Mouse (Mus musculus): ENCODE measurements around the gene Celf6.
A peak's percentile ranks its signal among the peaks of the same experiment; 100 is the strongest.

Gene Celf6

DNA sequence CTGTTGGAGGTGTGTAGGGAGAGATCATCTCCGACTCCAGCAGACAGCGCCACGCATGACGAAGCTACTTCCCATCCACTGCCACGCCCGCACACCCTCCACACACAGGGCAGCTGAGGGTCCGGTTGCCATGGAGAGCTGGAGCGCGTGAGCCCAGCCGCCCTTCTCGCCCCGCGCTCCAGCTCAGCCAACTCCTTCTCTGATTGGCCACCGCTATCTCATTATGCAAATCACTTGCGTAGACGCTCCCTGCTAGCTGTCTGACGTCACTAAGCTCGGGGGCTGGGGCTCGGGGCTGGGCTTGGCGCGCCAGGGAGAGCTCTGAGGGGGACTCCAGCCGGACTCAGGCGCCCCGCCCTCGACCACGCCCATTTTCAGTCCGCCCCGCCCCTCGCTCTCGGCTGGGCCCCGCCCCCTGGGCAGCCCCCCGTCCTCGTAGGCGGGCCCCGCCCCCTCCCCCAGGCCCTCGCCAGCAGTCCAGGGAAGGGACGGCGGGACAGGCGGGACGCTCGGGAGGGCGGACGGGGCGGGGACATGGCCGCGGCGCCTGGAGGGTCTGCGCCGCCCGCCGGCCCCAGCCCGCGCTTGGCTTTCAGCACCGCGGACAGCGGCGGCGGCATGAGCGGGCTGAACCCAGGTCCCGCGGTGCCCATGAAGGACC lies at the start of gene Celf6:
Gene Celf6 (plus strand): TSS at position 74 of the 661 bp plus-strand sequence.
- DNase-seq (ENCODE audit: low spot score) = peak; percentile 50

DNA sequence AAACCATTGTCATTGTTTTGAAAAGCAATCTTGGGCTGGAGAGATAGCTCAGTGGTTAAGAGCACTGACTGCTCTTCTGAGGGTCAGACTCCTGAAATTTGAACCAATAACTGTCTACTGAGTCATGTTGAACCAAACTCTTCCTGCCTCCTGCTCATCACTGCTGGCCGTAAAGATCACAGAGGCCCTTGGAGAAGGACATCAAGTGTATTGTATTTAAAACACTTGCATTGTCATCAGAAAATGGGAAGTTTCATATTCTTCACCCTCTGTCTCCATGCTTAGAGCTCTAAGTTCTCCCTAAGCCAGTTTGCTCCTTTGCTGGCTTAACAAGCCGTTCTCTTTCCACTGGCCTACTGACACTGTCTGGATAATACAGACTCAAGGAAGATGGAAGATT lies 49.4 kb upstream of the Celf6 start:
- DNase-seq (ENCODE audit: low spot score) = no peak

DNA sequence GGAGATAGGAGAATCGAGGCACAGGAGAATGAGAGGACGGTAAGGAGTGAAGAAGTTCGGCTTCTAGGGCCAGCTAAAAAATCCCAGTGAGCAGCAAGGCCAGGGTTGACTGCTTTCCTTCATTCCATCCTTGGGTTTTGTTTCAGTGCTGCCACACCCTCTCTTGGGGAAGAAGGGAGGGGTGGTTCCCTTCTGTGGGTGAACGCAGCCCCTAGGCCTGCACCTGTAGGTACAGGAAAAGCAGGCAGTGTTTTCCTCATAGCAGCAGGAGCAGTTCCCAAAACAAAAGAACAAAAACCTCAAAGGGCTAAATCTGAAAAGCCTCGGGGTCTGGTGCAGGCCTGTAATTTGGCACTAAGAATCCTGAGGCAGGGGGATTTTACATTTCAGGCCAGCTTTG lies 46.1 kb upstream of the Celf6 start:
- DNase-seq (ENCODE audit: low spot score) = no peak

DNA sequence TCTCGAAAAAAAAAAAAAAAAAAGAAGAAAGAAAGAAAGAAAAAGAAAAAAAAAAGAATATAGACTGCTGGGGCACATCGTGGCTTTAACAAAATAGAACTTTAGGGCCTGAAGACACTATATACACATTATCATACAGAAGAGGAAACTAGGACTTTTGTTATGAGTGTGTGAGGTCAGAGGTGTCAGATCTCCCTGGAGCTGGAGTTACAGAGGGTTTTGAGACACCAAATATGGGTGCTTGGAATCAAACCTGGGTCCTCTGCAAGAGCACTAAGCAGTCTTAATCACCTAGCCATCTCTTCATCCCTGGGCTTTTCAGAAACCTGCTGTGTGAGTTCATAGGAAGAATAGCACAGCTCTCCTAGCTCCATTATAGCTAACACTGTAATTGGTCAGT lies 44.3 kb upstream of the Celf6 start:
- DNase-seq (ENCODE audit: low spot score) = no peak

DNA sequence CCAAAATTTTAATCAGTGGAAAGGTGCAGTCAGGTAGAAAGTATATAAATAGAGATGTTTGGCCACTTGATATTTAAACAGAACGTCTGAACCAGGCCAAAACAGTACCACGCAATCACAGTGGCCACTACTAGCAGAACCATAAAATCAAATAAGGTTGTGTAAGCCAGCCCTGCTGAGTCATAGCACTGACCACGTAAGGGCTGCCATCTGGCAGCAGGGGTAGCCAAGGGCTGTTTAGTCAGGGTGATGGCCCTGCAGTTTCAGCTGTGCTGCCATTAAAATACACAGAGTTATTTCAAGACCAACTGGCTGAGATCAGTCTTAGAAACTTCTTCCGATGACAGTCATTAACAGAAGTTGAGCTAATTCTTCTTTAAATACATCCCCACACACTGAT lies 43.8 kb upstream of the Celf6 start:
- DNase-seq (ENCODE audit: low spot score) = no peak

DNA sequence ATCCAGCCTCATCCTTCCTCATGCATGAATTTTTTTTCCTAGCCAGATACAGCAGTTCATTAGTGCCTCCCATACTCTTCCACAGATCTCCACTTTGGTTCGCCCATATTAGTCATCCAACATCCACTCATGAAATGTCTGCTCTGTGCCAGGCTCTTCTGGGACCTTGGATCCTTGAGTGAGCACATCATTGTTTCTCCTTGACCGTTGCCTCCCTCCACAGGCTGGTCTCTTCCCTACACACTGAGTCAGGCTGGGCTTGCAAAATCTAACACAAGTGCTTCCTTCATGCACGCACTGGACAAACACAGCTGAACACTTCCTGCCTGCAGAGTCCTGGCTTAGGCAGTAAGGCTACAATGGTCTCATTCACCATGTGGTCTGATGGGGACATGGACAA lies 40.1 kb upstream of the Celf6 start:
- no peak for DNase-seq (ENCODE audit: low spot score)

DNA sequence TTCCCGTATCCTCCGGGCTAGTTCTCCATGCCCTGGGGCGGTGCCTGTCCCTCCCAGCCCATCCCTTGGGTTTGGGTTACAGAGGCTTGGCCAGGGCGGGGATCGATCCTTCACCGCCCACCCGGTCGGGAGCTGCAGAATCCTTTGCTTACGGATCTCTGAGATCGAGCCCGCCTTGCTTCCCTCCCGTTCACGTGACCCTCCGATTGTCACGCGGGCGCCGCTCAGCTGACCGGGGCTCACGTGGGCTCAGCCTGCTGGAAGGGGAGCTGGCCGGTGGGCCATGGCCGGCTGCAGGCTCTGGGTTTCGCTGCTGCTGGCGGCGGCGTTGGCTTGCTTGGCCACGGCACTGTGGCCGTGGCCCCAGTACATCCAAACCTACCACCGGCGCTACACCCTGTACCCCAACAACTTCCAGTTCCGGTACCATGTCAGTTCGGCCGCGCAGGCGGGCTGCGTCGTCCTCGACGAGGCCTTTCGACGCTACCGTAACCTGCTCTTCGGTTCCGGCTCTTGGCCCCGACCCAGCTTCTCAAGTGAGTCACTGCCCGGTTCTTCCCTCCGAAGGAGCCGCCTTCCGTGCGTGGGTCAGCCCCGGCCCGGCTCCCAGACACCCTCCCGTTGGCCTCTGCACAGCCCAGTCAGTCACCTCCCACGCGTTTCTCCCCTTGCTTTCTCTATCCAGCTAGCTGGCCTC lies 38.1 kb upstream of the Celf6 start, which contains the start of the genes Hexa and Tmem202:
Gene Hexa (plus strand): TSS at position 100 of the 697 bp plus-strand sequence.
Gene Tmem202 (minus strand): TSS at position 407 of the 697 bp plus-strand sequence.
- DNase-seq (ENCODE audit: low spot score) = peak; percentile 52

DNA sequence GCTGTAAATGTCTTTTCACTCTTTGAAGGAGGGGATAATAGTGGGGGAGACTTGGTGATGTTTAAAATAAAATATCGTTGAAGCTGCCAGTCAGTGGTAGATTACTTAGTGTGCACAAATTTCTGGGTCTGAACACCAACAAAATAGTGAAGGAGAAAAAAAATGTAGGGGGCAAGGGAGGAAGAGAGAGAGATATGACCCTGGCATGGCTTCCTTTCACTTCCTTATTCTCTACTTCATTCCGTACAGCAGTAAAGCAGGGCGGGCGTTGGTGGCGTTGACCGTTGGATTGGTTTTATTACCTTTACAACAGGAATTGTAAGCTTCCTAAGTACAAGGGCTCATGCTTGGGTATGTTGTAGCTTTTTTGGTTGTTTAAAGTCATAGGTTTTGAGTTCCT lies 36.1 kb upstream of the Celf6 start:
- DNase-seq (ENCODE audit: low spot score) = no peak

DNA sequence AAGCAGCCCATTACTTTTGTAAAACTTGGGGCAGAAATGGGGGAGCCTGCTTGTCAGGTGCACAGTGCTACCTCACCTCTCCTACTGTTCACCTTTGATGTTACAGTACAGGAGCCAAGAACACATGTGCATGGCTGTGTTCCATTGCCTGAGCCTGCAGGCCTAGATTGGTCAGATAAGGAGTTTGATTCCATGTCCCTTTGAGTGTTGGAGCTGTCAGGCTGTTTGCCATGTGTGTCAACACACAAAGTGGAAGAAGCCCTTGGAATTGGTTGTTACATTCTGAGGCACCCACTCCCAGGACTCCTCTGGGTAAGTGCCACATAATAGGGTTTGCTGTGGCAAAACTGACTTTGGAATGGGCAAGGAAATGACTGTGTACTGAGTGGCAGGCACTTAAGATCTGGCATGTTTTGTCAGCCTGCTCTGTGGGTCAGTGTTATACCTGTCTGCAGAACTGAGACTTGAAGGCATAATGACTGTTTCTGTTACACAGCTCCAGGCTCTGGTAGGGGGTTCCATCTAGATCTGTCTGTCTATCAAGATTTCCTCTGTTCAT lies 34.9 kb upstream of the Celf6 start:
- DNase-seq (ENCODE audit: low spot score) = no peak

DNA sequence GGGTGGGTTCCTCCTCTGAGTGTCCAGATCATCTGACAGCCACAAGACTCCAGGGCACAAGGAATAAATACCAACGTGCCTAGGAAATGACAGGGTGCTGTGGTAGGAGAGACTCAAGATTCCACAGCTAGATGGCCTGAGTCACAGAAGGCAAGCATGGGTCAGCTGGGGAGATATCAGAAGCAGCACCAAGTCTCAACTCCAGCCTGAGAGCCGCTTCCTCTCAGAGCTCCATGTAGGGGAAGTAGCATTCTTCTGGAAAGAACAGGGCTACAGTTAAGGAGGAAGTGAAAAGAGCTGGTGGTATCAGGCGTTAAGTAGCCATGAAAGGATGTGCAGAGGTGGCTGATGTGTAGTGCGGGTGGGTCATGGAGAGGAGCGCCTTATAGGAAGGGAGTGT lies 33.0 kb upstream of the Celf6 start:
- no peak for DNase-seq (ENCODE audit: low spot score)

DNA sequence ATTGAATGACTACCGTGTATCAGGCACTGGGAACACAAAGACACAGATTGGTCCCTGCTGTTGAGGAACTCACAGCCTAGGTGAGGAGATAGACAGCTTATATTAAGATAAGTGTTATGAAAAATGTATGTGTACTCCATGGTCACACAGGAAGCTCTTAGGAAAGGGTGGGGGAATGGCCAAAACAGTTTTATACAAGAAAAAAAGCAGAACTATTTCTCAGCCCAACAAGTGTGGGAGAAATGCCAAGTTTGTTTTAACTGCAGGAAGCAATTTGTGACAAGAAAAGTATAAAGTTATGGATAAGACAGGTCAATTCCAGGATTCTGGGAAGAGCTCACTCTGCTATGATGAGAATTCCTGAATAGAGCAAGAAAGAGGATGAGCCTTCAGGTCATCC lies 29.8 kb upstream of the Celf6 start:
- DNase-seq (ENCODE audit: low spot score) = no peak

DNA sequence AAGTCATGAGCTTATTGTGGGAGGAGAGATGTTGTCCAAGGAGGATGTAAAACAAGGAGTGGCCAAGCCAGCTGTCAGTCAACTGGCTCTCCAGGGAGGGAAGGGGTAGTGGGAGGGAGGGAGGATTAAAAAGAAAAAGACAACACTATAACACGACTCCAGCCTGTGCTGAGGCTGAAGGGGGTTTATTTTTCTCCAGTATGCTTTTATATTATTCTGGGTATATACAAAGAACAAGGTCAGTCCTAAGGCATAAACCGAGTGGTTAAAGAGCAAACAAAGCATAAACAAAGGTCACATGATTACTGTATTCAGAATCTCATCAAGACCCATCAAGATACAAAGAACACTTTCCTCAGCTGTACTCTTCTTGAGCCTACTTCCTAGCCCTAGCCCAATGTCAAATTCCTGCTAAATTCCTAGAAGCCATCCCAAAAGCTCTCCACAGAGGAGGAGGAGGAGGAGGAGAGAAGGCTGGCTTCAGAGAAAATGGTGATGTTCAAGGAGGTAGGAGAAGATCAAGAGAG lies 28.7 kb upstream of the Celf6 start:
- no peak for DNase-seq (ENCODE audit: low spot score)

DNA sequence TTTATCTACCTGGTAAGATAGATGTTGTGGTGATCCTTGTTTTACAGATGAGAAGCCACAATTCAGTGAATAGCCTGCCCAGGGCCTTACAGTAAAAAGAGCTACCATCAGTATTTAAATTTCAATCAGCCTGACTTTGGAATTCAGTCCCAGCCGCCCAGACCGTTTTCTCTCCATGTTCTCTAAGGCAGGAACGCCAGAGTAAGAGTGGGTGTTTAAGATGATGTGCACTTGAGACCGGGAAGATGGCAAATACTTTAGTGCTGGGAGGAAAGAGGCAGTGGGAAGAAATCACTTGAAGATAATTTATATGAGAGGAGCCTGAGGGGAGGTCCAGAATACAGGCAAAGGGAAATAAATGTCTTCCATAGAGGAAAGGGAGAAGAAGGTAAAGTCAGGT lies 27.6 kb upstream of the Celf6 start:
- DNase-seq (ENCODE audit: low spot score) = no peak

DNA sequence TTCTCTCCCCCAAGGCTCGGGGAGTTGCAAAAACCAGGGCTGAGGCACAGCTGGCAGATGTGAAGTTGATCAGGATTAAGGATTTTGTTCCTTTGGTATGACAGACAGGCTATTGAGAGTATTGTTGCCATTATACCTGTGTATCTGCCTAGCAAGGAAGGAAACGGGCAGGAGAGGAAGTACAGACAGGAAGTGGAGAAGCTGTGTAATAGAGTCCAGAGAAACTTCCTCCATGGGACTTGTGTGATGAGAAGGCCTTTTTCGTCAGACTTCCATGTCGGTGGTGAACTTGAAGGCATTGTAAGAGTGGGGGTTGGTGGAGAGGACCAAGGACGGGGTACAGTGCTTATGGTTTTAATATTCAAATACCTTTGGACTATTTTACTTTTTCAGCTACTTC lies 26.7 kb upstream of the Celf6 start:
- no peak for DNase-seq (ENCODE audit: low spot score)

DNA sequence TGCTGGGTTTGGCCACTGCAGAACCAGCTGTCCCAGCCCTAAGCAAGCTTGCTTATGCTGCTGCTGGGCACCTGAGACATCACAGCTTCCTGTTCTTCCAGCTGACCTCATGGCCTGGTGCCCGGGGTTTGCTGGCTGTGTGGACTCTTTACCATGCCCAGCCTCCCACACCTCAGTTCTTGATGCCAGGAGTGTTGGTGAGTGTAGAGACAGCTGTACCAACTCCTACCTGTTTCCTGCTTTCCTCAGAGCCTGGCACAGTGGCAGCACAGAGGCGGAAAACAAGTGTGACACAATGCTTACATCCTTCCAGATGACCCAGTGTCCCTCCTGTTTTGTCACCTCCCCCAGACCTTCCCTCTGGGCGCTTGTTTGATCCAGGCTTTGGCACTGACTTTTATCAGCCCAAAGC lies 26.1 kb upstream of the Celf6 start:
- DNase-seq (ENCODE audit: low spot score) = no peak

DNA sequence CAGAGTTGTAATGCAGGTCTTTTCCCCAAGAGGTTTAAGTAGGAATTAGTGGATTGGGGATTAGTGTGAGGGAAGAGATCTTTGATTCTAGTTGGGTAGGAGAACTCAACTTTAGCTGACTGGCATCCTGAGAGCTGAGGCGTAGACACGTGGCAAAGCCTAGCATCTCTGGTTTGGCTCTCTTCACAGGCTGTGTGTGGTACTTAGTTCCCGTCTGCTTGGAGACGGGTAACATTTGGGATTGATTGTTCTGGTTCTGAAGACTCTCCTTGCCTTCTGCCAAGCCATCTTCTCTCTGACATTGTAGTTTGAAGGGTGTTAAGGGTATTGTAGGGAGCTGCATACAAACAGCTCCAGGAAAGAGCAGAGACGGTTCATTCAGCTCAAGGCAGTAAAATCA lies 25.1 kb upstream of the Celf6 start:
- no peak for DNase-seq (ENCODE audit: low spot score)

DNA sequence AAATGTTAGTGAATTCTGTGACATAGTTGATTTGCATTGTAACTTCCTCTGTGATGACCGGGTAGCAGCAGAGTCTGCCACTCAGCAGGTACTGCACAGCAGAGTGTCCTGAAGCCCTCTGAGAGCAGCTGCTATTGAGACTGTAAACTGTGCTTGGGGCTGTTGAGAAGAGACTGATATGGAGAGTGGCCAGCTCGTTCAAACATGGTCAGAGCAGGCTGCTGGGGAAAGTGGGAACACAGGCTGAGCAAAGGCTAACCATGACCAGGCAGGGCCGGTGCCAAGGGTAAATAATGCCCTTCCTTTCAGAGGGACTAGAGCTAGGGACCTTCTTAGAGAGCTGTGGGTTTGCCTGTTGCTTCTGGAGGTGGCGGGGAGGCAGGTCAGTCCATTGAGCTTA lies 24.0 kb upstream of the Celf6 start:
- no peak for DNase-seq (ENCODE audit: low spot score)

DNA sequence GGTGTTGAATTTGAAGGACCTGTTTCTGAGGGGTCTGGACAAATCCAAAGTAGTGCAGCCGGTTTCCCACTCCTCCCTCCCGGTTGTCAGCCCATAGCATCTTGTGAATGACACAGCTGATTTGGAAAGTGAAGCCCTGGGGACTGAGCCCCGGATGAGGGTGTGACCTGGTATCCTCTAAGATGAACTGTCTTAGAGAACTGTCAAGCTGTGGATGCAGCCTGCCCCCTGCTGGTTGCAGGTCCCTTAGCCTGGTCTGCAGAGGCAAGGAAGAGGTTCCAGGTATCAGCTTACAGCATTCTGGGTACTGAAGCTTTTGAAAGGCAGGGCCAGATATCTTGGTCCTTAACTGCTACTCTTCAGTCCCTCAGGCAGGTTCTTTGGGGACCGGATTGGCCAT lies 12.1 kb upstream of the Celf6 start:
- DNase-seq (ENCODE audit: low spot score) = no peak

DNA sequence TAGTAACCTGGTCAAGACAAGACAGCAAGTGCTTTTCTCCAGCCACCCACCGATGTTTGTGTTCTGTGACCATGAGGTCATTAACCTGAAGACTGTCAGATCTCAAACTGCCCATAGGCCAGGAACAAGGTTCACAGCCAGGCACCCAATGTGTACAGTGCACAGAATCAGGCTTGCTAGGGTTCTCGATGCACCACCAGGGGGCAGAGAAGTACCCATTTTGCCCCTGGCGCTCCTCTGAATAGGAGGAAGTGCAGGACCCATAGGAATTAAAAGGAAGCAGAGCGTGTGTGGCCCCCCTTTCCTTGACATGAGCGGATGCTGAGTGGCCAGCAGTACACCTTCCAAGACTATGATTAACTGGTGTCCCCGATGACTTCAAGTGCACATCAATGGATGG lies 10.6 kb upstream of the Celf6 start:
- DNase-seq (ENCODE audit: low spot score) = no peak

DNA sequence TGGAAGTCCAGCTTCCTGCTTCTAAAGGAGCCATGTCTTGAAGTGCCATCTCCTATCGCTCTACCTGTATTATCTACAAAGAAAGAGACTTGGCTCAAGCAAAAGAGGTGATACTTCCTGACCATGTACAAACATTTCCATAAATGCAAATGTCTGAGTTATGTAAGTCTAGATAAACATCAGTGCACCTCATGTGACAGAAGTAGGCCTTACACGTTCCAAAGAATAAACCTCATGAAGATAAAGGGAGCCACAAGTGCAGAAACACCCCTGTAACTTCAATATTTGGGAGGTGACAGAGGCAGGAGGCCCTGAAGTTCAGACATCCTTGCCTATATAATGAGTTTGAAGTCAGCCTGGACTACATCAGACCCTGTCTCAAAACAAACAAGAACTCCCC lies 5.9 kb upstream of the Celf6 start:
- no peak for DNase-seq (ENCODE audit: low spot score)

DNA sequence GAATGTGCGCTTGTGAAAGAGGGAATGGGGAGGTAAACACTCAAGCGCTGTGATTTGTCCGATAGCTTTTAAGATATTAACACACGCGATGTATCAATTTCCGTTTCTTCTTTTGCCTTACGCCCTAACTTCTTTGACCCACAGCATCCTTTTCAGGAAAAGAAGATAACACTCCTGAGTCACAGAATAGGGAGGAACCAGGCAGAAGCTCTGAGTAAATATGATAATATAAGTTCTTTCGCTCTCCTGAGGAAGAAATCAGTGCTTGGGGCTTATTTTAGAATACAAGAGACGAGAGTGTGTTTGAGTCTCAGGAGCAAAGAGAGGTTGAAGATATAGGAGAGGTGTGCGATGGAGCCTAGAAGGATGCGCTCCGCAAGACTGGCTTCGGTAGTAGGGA lies 316 bp upstream of the Celf6 start:
- no peak for DNase-seq (ENCODE audit: low spot score)

DNA sequence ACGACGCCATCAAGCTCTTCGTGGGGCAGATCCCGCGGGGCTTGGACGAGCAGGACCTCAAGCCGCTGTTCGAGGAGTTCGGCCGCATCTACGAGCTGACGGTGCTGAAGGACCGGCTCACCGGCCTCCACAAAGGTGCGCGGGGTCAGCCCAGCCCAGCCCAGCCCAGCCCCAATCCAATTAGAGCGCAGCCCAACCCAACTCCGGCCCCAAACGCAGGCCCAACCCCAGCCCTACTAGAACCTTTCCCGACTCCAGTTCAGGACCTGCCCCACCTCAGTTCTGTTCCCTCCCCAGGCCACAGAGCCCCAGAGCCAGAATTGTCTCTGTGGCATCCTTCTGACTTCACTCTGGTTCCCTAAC lies 769 bp downstream of the Celf6 start:
- DNase-seq (ENCODE audit: low spot score) = no peak

DNA sequence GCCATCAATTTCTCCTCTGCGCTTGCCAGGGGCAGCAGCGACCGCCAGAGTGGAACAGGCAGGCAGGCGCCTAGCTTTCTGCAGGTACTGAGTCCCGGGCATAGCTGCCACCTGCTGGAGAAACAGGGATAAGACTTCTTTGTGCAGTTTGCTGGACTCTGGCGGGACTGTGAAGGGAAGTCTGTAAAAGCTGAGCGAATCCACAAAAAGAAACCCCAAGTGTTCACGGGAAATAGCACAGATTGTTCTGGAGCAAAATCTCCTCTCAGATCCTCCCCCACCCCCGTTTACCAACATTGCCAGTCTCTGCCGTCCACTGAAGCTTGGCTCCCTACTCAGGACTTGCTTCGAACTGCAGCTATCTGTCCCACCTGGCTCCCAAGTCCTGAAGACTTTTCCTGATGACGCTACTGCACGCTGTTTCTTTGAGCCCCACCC lies 7.2 kb downstream of the Celf6 start:
- no peak for DNase-seq (ENCODE audit: low spot score)
